Mouse (Mus musculus) layer of hippocampus, postnatal 10 days (tissue): ENCODE measurements around the gene Gjb5. TPM values are rescaled to one million over a fixed set of nuclear protein-coding genes. Genes with fewer than 3 reads are reported as not detected.

Experiments used
- DNase-seq, 2 experiments: peaks; one replicate each; pipeline ENCODE4 v3.0.0; 2021; ENCODE audit warnings: low spot score in 2 of 2
- total RNA-seq, 2 experiments: library from RNA; stranded (reverse); gene quantifications; 2 replicates each; pipeline ENCODE4 v1.2.3; 2021

The Gjb5 gene
- total RNA-seq, 2 experiments from 2014 or later, result not detected

GRCm38 (mm10) chr4:127352594-127352993, 5.4 kb downstream of the Gjb5 start:
- no peak for DNase-seq

GRCm38 (mm10) chr4:127349560-127350300, 8.3 kb downstream of the Gjb5 start:
- DNase-seq, result no peak

- no peak for DNase-seq
Observed at GRCm38 (mm10) chr4:127345000-127345399, 13.0 kb downstream of the Gjb5 start.

GRCm38 (mm10) chr4:127341372-127341771, 16.6 kb downstream of the Gjb5 start:
- DNase-seq, result no peak

- DNase-seq, result no peak
Observed at GRCm38 (mm10) chr4:127337668-127338067, 20.3 kb downstream of the Gjb5 start.

- no peak for DNase-seq
Observed at GRCm38 (mm10) chr4:127334870-127335504, 23.0 kb downstream of the Gjb5 start.

GRCm38 (mm10) chr4:127331171-127331570, 26.8 kb downstream of the Gjb5 start:
- DNase-seq, result no peak

GRCm38 (mm10) chr4:127330181-127331100, 27.5 kb downstream of the Gjb5 start, which contains the start of gene Gjb3:
TSS of gene Gjb3 (minus strand) at chr4:127330844.
- peak in 1 of 2 experiments; percentile 41 for DNase-seq

- no peak for DNase-seq
Observed at GRCm38 (mm10) chr4:127329751-127330150, 28.2 kb downstream of the Gjb5 start.

- DNase-seq, result no peak
Observed at GRCm38 (mm10) chr4:127329046-127329445, 28.9 kb downstream of the Gjb5 start.

- no peak for DNase-seq
Observed at GRCm38 (mm10) chr4:127328378-127328777, 29.6 kb downstream of the Gjb5 start.

GRCm38 (mm10) chr4:127327749-127328148, 30.2 kb downstream of the Gjb5 start:
- DNase-seq, result no peak

- DNase-seq, result no peak
Observed at GRCm38 (mm10) chr4:127327258-127327657, 30.7 kb downstream of the Gjb5 start.

GRCm38 (mm10) chr4:127325276-127325675, 32.7 kb downstream of the Gjb5 start:
- no peak for DNase-seq

GRCm38 (mm10) chr4:127324759-127325158, 33.2 kb downstream of the Gjb5 start:
- DNase-seq, result peak; percentile 86 to 90

- no peak for DNase-seq
Observed at GRCm38 (mm10) chr4:127324296-127324695, 33.7 kb downstream of the Gjb5 start.

GRCm38 (mm10) chr4:127323651-127324050, 34.3 kb downstream of the Gjb5 start:
- no peak for DNase-seq

- peak; percentile 75 to 79 for DNase-seq
Observed at GRCm38 (mm10) chr4:127319613-127320012, 38.4 kb downstream of the Gjb5 start.

- no peak for DNase-seq
Observed at GRCm38 (mm10) chr4:127317143-127317542, 40.8 kb downstream of the Gjb5 start.

GRCm38 (mm10) chr4:127315753-127316152, 42.2 kb downstream of the Gjb5 start:
- no peak for DNase-seq

GRCm38 (mm10) chr4:127314585-127314984, 43.4 kb downstream of the Gjb5 start:
- no peak for DNase-seq

GRCm38 (mm10) chr4:127313861-127314260, 44.1 kb downstream of the Gjb5 start, which contains the start of gene Gja4:
TSS of gene Gja4 (minus strand) at chr4:127314039.
- peak; percentile 59 to 72 for DNase-seq
